Mouse (Mus musculus) embryonic fibroblast, embryonic 13.5 days (primary cell): ENCODE data around the gene Pogz.

ENCODE experiments used
- CTCF ChIP-seq: IDR thresholded peaks from 2 replicates; pipeline ENCODE4 v1.5.1; 2011; ENCODE audit warnings: mild to moderate bottlenecking, control low read depth, low read length, moderate library complexity, borderline replicate concordance; ENCODE audit not compliant: insufficient read depth
- POLR2A ChIP-seq: IDR thresholded peaks from 2 replicates; pipeline ENCODE4 v1.6.1; 2011; ENCODE audit warnings: low read depth, mild to moderate bottlenecking, control low read depth, low read length, moderate library complexity

GRCm38 (mm10) chr3:94794359-94794758 is 43.0 kb upstream of the Pogz start:
- no peak for TF ChIP-seq POLR2A
- TF ChIP-seq CTCF = no peak
